Mouse (Mus musculus) left cerebral cortex, postnatal 14 days (tissue): ENCODE measurements around the gene Baz2b. TPM values are rescaled to one million over a fixed set of nuclear protein-coding genes. Genes with fewer than 3 reads are reported as not detected.

Experiments used
- DNase-seq, 2 experiments: peaks; one replicate each; pipeline ENCODE4 v3.0.0; 2021 to 2022; ENCODE audit warnings: low spot score in 2 of 2, mixed read lengths in 1 of 2
- intact Hi-C: fragments of 180-260 bp; cut with DNase I; formaldehyde crosslinking; loops from one replicate; pipeline ENCODE4 v1.15.1; 2025
- total RNA-seq, 2 experiments: library from RNA; stranded (reverse); gene quantifications; 2 replicates each; pipeline ENCODE4 v1.2.3; 2021

Baz2b gene
- total RNA-seq, 2 experiments from 2014 or later, result 51.0 to 52.2 TPM

DNA sequence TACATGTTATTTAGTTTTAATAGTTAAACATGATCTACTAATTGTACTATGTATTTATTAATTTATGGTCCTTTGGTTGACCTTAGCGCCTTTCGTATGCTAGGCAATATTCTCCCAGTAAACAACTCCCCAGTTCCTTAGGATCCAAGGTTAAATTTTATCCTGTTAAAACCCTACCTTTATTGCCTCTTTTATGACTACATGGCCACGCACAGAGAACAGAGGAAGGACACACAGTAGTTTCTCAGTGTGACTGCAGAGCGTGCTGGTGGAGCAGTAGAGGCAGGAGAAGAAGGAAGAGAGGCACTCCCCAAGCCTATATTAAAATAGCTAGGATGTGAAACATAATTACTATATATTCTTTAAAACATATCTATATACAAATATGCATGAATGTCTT, 5.9 kb downstream of the Baz2b start:
- DNase-seq, result no peak
- intact Hi-C loops, result no loop called here

DNA sequence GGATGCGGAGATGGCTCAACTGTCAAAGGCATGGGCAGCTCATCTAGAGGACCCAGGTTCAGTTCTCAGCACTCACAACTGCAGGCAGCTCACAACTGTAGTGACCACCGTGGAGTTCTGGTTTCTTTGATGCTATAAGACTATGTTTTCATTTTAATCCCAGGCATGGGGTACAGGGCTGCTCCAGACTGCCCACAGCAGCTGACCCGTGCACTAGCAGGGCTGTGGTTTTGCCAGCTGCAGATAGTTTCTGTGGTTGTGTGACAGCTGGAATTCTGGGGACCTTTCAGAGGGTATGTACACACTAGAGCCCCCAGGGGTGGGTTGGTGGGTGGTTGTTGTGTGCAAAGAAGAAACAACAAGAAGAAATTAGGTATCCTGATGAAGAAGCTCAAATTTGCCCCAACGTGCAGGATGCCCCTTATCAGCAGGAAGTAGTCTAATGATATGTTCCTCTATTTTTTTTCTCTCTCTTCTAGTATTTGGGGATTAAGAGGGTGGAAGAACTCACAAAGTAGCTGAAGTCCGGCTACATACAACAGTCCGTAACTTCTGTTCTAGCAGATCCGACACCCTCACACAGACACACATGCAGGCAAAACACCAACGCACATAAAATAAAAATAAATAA, 6.6 kb downstream of the Baz2b start:
- DNase-seq, result no peak
- intact Hi-C loops, result no loop called here

DNA sequence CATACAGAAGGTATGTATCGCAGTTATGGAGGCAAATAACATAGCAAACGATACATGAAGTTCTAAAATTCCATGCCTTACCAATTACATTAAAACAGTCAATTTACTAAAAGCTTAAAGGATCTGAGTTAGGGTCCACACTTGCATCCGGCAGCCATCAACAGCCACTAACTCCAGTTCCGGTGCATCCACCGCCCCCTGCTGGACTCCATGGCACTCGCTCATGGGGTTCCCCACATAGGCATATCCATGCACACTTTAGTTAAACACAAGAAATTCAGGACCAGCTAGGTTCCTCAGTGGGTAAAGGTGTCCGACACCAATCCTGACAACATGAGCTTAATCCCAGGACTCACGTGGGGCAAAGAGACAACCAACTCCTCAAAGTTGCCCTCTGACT, 9.0 kb downstream of the Baz2b start:
- intact Hi-C loops, result no loop called here
- DNase-seq, result peak; percentile 30 to 37

GRCm38 (mm10) chr2:60200051-60200562, 9.5 kb downstream of the Baz2b start:
- intact Hi-C loops, result no loop called here
- no peak for DNase-seq

GRCm38 (mm10) chr2:60196841-60197240, 12.8 kb downstream of the Baz2b start:
- no peak for DNase-seq
- intact Hi-C loops, result no loop called here

- intact Hi-C loops, result no loop called here
- DNase-seq, result no peak
Measured at GRCm38 (mm10) chr2:60181696-60182095, 27.9 kb downstream of the Baz2b start.

GRCm38 (mm10) chr2:60177490-60177889, 32.1 kb downstream of the Baz2b start:
- intact Hi-C loops, result no loop called here
- DNase-seq, result no peak

DNA sequence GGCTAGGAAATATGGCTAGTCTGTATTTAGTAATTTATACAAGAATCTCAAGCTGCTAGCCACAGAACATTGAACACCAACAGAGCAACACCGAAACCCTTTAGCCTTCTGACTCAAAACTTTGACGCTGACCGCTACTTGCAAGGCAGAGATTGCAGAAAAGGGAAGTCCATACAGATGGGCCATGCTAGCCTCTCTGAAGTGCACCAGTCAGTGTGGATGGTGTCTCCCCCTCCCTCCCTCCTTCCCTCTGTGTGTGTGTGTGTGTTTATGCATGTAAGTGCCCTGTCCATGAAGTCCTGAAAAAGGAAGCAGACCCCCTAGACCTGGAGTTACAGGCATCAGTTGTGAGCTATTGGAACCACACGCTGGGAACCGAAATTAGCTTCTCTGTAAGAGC, 33.6 kb downstream of the Baz2b start:
- intact Hi-C loops, result no loop called here
- peak in 1 of 2 experiments; percentile 6 for DNase-seq

DNA sequence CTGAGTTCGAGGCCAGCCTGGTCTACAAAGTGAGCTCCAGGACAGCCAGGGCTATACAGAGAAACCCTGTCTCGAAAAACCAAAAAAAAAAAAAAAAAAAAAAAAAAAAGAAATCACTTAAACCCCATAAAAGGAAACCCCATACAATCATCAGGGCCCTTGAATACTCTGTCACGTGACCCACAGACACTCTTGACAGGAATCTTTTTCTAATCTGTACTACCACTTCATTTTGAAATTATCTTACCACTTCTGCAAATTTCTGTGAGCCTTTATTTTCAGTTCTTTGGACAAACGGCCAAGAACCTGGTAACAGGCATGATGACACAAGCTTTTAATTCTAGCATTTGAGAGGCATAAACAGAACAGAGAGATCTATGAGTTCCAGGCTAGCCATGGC, 34.6 kb downstream of the Baz2b start:
- intact Hi-C loops, result no loop called here
- no peak for DNase-seq

- intact Hi-C loops, result no loop called here
- DNase-seq, result no peak
Measured at GRCm38 (mm10) chr2:60173595-60173994, 36.0 kb downstream of the Baz2b start.

DNA sequence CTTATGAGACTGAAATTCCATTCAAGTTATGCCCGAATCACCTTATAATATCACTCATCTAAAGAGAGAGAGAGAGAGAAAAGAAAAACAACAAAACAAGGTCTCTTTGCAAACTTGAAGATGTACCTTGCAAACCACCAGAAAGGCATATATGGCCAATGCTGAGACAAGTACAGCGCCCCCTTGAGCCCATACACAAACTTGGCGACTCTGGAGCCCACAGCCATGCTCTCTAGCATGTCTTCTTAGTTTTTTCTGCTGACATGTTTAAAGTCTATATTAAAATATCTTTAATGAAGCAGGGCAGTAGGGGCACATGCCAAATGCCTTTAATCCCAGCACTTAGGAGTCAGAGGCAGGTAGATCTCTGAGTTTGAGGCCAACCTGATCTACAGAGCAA, 36.4 kb downstream of the Baz2b start:
- intact Hi-C loops, result no loop called here
- no peak for DNase-seq

- peak; percentile 5 to 9 for DNase-seq
- intact Hi-C loops, result no loop called here
Measured at GRCm38 (mm10) chr2:60172531-60172914, 37.1 kb downstream of the Baz2b start.

DNA sequence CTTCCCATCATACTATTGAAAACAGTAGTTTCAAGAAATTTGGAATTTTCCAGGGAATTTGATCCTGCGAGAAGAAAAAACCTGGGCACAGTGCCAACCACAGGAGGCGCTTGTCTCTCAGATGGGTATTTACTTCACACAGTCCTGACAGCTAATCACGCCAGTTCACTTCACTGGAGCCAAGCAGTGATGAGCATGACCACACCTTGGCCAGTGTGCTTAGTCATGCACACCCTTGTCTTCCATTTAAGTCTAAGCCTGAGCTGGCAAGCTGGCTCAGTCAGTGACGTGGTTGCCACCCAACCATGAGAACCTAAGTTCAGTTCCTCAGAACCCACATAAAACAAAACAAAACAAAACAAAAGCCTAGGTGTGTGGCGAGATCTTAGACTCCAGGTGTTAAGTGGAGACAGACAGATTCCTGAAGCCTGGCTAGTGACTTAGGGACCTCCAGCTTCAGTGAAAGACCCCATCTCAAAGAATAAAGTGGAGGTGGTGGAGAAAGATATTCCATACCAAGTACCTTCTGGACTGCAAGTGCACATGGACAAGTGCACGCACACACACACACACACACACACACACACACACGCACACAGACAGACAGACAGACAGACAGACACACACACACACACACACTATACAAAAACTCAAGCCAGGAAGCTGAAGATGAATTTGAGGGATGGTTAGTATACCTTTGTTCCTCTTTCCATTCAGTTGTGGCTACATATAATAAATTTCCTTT, 37.7 kb downstream of the Baz2b start:
- DNase-seq, result peak in 1 of 2 experiments; percentile 11

GRCm38 (mm10) chr2:60166878-60167277, 42.8 kb downstream of the Baz2b start:
- intact Hi-C loops, result no loop called here
- no peak for DNase-seq

More for the DNA sequence above, 37.7 kb downstream of the Baz2b start:
- intact Hi-C loops, result no loop called here

DNA sequence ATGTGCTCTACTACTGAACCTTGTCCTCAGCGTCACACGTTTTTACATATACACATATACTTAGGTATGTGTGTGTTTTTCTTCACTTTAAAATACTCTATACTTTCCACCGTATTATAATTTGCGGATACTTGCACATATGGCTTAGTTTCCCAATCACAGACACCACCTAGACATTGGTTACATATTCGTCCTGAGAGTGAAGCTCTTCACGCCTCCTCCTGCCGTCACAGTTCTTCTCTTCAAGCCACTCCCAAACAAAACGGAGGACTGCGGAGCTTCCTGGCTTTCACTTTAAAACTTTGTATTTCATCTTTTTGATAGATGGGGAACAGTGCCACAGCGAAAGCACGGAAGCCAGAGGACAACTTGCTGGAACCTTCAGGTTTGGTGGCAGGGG, 44.0 kb downstream of the Baz2b start:
- DNase-seq, result no peak
- intact Hi-C loops, result no loop called here

DNA sequence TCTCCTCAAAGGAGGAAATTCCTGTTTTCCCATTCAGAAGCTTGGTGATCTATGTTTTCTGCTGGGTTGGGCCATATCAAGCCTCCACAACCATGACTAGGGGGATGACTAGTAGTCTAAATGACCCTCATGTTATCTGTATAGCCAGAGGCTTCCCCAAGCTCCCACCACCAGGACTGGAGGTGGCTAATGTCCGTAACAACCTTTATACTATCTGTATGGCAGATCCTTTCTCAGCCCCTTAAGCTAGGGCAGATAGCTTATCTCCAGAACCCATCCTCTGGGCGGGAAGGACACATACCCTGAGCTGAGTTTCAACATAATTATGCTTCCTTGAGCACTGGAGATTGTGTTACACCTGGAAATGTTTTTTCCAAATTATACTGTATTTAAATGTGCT, 45.9 kb downstream of the Baz2b start:
- intact Hi-C loops, result no loop called here
- DNase-seq, result no peak

DNA sequence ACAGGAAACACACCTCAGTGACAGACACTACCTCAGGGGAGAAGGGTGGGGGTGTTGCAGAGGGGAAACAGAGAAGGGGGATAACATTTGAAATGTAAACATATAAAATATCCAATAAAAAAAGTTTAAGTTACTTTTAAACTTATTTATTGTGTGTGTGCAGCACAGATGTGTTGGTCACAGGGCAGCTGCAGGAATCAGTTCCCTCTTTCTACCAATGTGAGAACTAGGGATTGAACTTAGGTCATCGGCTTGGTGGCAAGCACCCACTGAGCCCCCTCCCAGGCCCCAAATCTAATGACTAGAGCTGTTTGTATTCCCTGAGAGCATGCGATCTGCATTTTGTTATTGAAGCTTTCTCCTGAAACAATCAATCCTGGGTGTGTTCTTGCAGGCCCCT, 57.2 kb downstream of the Baz2b start:
- DNase-seq, result no peak
- intact Hi-C loops, result no loop called here

DNA sequence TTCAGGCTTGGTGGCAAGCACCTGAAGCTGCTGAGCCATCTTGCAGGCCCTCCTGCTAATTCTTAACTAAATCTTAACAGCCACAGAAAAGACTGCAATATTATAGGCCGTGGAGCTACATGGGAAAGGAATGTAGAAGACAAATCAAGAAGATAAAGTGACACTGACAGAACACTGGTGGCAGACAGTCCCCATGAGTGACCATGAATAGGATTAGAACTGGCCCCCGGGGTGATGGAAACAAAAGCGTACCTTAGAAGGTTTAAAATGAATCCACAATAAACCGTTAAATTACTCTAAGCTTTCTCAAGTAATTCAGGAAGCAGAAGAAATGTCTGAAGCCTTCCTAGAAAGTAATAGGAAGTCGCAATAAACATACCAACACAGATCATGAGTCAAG, 61.0 kb downstream of the Baz2b start:
- intact Hi-C loops, result no loop called here
- no peak for DNase-seq

DNA sequence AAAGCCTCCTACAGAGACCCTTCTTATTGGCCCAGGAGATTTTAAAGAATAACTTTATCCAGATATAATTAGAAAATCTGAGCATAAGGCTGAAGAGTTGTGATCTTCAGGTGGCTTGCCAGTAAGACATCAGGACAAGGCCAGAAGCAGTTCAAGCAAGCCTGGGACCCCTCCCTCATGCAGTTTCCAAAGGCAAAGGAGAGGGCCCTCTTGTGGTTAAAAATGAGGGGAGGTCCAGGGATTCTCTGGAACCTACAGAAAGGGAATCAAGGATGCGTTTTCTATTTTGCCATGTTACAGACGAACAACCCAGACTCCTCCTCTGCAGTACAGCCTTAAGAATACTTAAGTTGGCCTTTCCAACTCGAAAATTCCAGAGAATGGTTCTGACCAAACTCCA, 62.2 kb downstream of the Baz2b start:
- no peak for DNase-seq
- intact Hi-C loops, result no loop called here

- intact Hi-C loops, result no loop called here
- DNase-seq, result peak in 1 of 2 experiments; percentile 23
Measured at GRCm38 (mm10) chr2:60145742-60146141, 63.9 kb downstream of the Baz2b start.

- intact Hi-C loops, result no loop called here
- DNase-seq, result no peak
Measured at GRCm38 (mm10) chr2:60143383-60143782, 66.3 kb downstream of the Baz2b start.
